Mouse (Mus musculus): ENCODE measurements at regions not wholly inside any gene's neighbourhood (a gene's known extent, or its start where the extent isn't known, plus 50 kb on each side); places are given as distances from the start of the nearest gene placed in this dataset.
"Not testable (repeated sequence)": the region's sequence is repeated elsewhere in the genome, so short reads cannot be mapped to it uniquely, and the experiment has no call there.

DNA sequence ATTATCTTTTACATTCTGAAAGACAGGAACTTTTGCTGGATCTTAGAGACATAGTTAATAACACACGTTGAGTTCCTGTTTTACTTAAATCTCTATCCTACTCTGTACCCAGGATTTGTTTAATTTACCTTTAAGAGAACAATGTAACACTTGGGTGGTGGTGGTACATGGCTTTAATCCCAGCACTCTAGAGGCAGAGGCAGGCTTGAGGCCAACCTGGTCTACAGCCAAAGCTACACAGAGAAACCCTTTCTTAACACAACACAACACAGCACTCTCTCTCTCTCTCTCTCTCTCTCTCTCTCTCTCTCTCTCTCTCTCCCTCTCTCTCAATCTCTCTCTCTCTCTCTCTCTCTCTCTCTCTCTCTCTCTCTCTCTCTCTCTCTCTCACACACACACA lies 1076.0 kb downstream of the Poteg start:
- H3K4me2 ChIP-seq (replicated peaks); H3K36me3 ChIP-seq (replicated peaks; ENCODE audit: control insufficient read depth, insufficient read depth); H3K4me1 ChIP-seq (replicated peaks; ENCODE audit: control insufficient read depth, insufficient read depth, low read length); H3K9me3 ChIP-seq (ENCODE audit: control insufficient read depth, low read length); H3K4me3 ChIP-seq (replicated peaks; ENCODE audit: low read length); H3K27me3 ChIP-seq (ENCODE audit: control insufficient read depth, insufficient read depth, low read length); DNase-seq (ENCODE audit: low spot score); H3K9ac ChIP-seq; H3K27ac ChIP-seq; ATAC-seq (ENCODE audit: low FRiP score): not testable (repeated sequence)
- WGBS: 84% methylated on average over 1 of the region's 1 CpGs

DNA sequence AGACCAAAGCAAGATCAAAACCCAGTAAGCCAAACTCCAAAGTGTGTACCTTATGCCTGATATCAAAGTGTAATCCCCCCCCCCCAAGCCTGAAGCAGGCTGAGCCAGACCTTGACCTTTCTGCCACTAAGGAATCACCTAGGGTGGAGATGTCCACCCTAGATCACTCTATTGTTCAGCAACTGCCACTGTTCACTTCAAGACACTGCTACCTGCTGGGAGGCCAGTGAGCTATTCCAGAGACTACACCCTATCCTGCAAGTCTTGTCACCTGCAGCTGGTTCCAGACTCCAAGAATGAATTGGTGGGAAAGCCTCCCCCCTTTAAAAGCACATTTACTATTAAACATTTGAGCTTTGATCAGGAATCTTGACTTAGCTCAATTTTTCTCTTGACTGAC lies 1099.8 kb downstream of the Poteg start:
- Histone ChIP-seq H3K27me3 (ENCODE audit: control insufficient read depth, insufficient read depth, low read length) (no peaks in the 10 kb centered on the region), H3K27ac (no peak overlapping the region), H3K36me3 (replicated peaks; ENCODE audit: control insufficient read depth, insufficient read depth) (no peaks in the 10 kb centered on the region), H3K9ac (no peak overlapping the region), H3K4me3 (replicated peaks; ENCODE audit: low read length) (no peak overlapping the region), H3K4me1 (replicated peaks; ENCODE audit: control insufficient read depth, insufficient read depth, low read length) (no peaks in the 10 kb centered on the region), H3K9me3 (ENCODE audit: control insufficient read depth, low read length) (no peaks in the 10 kb centered on the region; the same call in 1 of the 2 replicates), H3K4me2 (replicated peaks) (no peak overlapping the region)
- ATAC-seq (ENCODE audit: low FRiP score) (no peak), DNase-seq (ENCODE audit: low spot score) (no peak)

DNA sequence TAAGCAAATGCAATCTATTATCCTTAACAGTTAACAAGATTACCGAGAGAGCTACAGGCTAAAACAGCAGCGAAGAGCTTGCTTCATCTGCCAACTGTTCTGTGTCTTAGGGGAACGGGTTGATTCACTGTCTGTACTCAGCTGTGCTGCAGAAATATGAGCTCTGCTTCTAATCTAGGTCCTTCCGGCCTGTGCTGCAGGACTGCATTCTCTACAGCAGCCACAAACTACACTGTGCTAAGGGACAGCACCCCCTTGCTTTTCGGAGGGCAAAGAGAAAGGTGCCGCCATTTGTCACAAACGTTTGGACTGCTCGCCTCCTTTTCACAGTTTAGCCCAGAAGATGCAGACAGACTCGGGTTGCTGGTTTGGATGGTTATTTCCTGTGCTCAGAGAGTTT lies 1112.4 kb downstream of the Poteg start:
- Histone ChIP-seq H3K4me2 (replicated peaks) (no peak overlapping the region), H3K27me3 (ENCODE audit: control insufficient read depth, insufficient read depth, low read length) (no peaks in the 10 kb centered on the region), H3K4me3 (replicated peaks; ENCODE audit: low read length) (no peak overlapping the region), H3K9ac (no peak overlapping the region), H3K9me3 (ENCODE audit: control insufficient read depth, low read length) (no peaks in the 10 kb centered on the region), H3K4me1 (replicated peaks; ENCODE audit: control insufficient read depth, insufficient read depth, low read length) (no peaks in the 10 kb centered on the region), H3K36me3 (replicated peaks; ENCODE audit: control insufficient read depth, insufficient read depth) (no peaks in the 10 kb centered on the region), H3K27ac (no peak overlapping the region)
- ATAC-seq (ENCODE audit: low FRiP score): no peak
- WGBS: 73% methylated on average over 9 of the region's 9 CpGs
- no peak for DNase-seq (ENCODE audit: low spot score)

DNA sequence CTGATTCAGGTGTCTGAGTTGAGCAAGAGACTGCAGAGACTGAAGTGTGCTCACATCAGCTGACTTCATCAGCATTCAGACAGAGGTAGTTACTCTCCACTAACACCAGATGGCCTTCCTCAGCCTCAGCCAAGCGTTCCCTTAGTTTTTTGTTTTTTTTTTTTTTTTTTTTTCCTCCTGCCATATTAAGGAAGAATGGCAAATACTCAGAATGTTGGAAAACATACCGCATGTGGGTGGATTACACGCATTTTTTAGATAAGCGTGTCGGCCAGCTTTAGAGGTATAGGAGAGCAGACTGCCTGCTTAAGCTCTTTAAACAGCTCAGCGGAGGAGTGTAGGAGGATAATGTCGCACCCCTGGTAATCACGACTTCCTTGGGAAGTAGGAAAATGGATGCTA lies 1131.8 kb downstream of the Poteg start:
- WGBS: 46% methylated on average over 8 of the region's 8 CpGs
- no peak overlapping the region for H3K4me2 ChIP-seq (replicated peaks)
- ATAC-seq (ENCODE audit: low FRiP score) (peak; percentile 70), DNase-seq (ENCODE audit: low spot score) (no peak)
- no peaks in the 10 kb centered on the region for H3K27me3 ChIP-seq (ENCODE audit: control insufficient read depth, insufficient read depth, low read length)
- no peaks in the 10 kb centered on the region for H3K4me1 ChIP-seq (replicated peaks; ENCODE audit: control insufficient read depth, insufficient read depth, low read length)
- no peak overlapping the region for H3K4me3 ChIP-seq (replicated peaks; ENCODE audit: low read length)
- no peak overlapping the region for H3K9ac ChIP-seq
- no peaks in the 10 kb centered on the region for H3K36me3 ChIP-seq (replicated peaks; ENCODE audit: control insufficient read depth, insufficient read depth)
- no peak overlapping the region for H3K27ac ChIP-seq
- no peaks in the 10 kb centered on the region for H3K9me3 ChIP-seq (ENCODE audit: control insufficient read depth, low read length)

DNA sequence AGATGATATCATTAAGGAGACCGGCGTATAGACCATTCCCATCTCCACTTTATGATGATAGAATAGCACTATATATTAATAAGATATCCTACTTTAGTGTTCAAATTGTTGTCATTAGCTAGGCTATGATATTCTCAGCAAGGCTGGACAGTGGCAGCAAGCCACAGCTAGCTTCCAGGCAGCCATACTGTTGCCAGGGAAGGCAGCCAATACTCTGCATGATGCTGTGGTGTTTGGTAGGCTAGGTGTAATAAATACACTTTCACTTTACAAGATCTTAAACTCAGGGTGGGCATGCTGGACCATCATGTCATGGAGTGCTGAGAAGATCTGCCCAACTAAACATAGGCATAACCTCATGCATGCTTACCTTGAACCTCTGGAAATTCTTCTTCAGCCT lies 1133.4 kb downstream of the Poteg start:
- H3K27ac ChIP-seq: no peak overlapping the region
- H3K4me1 ChIP-seq (replicated peaks; ENCODE audit: control insufficient read depth, insufficient read depth, low read length): no peaks in the 10 kb centered on the region
- DNase-seq (ENCODE audit: low spot score): no peak
- H3K36me3 ChIP-seq (replicated peaks; ENCODE audit: control insufficient read depth, insufficient read depth): no peaks in the 10 kb centered on the region
- no peak for ATAC-seq (ENCODE audit: low FRiP score)
- WGBS: 98% methylated on average over 2 of the region's 2 CpGs
- H3K4me2 ChIP-seq (replicated peaks): no peak overlapping the region
- no peaks in the 10 kb centered on the region for H3K27me3 ChIP-seq (ENCODE audit: control insufficient read depth, insufficient read depth, low read length)
- H3K9ac ChIP-seq: no peak overlapping the region
- no peaks in the 10 kb centered on the region for H3K9me3 ChIP-seq (ENCODE audit: control insufficient read depth, low read length)
- H3K4me3 ChIP-seq (replicated peaks; ENCODE audit: low read length): no peak overlapping the region

DNA sequence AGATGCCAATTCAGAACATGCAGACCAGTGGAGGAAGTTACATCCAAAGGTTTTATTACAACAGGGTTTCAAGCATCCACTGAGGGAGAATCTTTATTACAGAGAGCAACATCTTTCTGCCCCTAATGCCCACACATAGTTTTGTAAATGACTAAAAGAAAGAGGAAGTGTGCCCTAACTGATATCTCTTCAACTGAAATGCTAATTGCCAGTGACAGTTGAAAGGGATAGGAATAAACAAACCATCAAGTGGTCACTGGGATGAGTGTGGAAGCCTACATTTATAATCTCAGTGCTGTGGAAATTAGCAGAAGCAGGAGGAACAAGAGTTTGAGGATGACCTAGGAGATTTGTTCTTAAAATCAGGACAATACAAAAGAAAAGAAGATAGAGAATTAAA lies 1142.5 kb downstream of the Poteg start:
- Histone ChIP-seq H3K27me3 (ENCODE audit: control insufficient read depth, insufficient read depth, low read length) (no peaks in the 10 kb centered on the region), H3K9ac (no peak overlapping the region), H3K9me3 (ENCODE audit: control insufficient read depth, low read length) (no peaks in the 10 kb centered on the region), H3K4me3 (replicated peaks; ENCODE audit: low read length) (no peak overlapping the region), H3K36me3 (replicated peaks; ENCODE audit: control insufficient read depth, insufficient read depth) (no peaks in the 10 kb centered on the region), H3K4me2 (replicated peaks) (no peak overlapping the region), H3K27ac (no peak overlapping the region), H3K4me1 (replicated peaks; ENCODE audit: control insufficient read depth, insufficient read depth, low read length) (no peaks in the 10 kb centered on the region)
- ATAC-seq (ENCODE audit: low FRiP score) (no peak), DNase-seq (ENCODE audit: low spot score) (no peak)

DNA sequence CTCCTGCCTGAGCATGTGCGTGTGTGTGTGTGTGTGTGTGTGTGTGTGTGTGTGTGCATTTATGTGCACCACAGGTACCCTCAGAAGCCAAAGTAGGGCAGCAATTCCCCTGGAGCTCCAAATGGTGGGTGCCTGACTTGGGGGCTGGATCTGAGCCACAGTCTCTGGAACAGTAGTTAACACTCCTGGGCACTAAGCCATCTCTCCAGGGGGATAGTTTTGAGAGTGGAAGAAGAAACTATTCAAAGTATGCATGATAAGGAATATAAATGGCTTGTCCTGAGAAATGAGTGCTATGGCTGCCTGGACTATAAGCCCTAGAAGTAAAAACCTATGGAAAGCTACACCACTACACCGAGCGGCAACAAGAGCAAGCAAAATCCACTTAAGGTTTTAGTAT lies 1145.8 kb downstream of the Poteg start:
- H3K27ac ChIP-seq: no peak overlapping the region
- H3K9me3 ChIP-seq (ENCODE audit: control insufficient read depth, low read length): no peaks in the 10 kb centered on the region
- no peaks in the 10 kb centered on the region for H3K27me3 ChIP-seq (ENCODE audit: control insufficient read depth, insufficient read depth, low read length)
- no peak overlapping the region for H3K9ac ChIP-seq
- WGBS: 91% methylated on average over 3 of the region's 3 CpGs
- H3K4me3 ChIP-seq (replicated peaks; ENCODE audit: low read length): no peak overlapping the region
- DNase-seq (ENCODE audit: low spot score) (no peak), ATAC-seq (ENCODE audit: low FRiP score) (no peak)
- no peaks in the 10 kb centered on the region for H3K4me1 ChIP-seq (replicated peaks; ENCODE audit: control insufficient read depth, insufficient read depth, low read length)
- no peaks in the 10 kb centered on the region for H3K36me3 ChIP-seq (replicated peaks; ENCODE audit: control insufficient read depth, insufficient read depth)
- no peak overlapping the region for H3K4me2 ChIP-seq (replicated peaks)

DNA sequence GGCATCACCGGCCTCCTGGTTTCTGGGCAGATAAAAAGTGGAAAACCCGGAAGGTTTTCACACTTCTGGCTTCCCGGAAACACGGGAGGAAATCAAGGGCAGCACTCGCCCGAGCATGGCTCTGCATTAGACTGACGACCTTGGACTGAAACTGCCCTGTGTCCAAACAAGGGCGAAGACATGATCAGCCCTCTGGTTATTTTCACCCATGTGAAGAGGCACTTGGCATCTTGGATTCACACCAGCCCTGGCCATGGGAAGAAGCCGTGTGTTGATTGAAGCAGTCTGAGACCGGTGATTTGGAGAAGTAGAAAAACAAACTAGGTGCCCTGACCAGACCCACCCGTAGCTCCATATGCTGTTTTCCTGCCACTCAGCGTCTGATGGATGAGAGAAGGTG lies 1146.7 kb downstream of the Poteg start:
- Histone ChIP-seq H3K27me3 (ENCODE audit: control insufficient read depth, insufficient read depth, low read length) (no peaks in the 10 kb centered on the region), H3K4me1 (replicated peaks; ENCODE audit: control insufficient read depth, insufficient read depth, low read length) (no peaks in the 10 kb centered on the region), H3K9ac (no peak overlapping the region), H3K9me3 (ENCODE audit: control insufficient read depth, low read length) (no peaks in the 10 kb centered on the region), H3K4me2 (replicated peaks) (no peak overlapping the region), H3K27ac (no peak overlapping the region), H3K4me3 (replicated peaks; ENCODE audit: low read length) (no peak overlapping the region), H3K36me3 (replicated peaks; ENCODE audit: control insufficient read depth, insufficient read depth) (no peaks in the 10 kb centered on the region)
- DNase-seq (ENCODE audit: low spot score) (no peak), ATAC-seq (ENCODE audit: low FRiP score) (no peak; the same call in 1 of the 2 replicates)
- WGBS: 77% methylated on average over 12 of the region's 12 CpGs

DNA sequence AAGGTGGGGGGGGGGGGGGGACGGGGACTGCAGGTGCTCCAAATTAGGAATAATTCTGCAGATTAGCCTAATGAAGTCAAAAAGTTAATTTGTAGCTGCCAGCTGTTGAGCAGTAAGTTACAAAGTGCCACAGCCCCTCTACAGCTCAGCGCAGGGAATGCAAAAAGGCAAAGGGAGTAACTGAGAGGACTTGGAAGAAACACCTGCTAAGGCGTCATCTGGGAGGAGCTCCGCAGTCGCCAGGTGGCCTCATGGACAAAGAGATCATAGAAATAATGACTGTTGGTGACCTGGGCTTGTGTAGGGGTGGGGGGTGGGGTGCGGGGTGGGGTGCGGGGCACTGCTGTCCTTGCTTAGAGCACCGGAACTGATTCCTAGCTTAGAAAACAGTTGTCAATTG lies 1147.1 kb downstream of the Poteg start:
- ATAC-seq (ENCODE audit: low FRiP score): no peak
- Histone ChIP-seq H3K36me3 (replicated peaks; ENCODE audit: control insufficient read depth, insufficient read depth) (no peaks in the 10 kb centered on the region), H3K4me3 (replicated peaks; ENCODE audit: low read length) (no peak overlapping the region)

DNA sequence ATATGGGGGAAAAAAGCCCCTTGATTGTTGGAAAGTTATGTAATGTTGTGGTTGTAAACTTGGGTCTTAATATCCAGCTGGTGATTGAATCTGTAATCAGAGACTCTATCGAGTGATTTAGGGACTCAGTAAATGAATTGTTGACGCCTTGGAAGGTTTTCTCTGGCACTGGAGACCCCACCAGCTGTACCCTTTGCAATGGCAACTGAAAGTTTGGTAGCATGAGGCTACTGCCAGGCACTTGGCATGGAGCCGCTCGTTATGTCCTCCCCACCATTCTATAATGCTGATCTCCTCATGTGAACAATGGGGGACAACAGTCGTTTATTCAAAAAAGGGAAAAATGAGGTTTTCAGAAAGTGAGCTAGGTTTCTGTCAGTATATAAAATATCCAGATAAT lies 1148.4 kb downstream of the Poteg start:
- no peak overlapping the region for H3K4me3 ChIP-seq (replicated peaks; ENCODE audit: low read length)
- no peak overlapping the region for H3K9ac ChIP-seq
- WGBS: 84% methylated on average over 5 of the region's 5 CpGs
- no peaks in the 10 kb centered on the region for H3K36me3 ChIP-seq (replicated peaks; ENCODE audit: control insufficient read depth, insufficient read depth)
- no peaks in the 10 kb centered on the region for H3K9me3 ChIP-seq (ENCODE audit: control insufficient read depth, low read length)
- H3K4me1 ChIP-seq (replicated peaks; ENCODE audit: control insufficient read depth, insufficient read depth, low read length): no peaks in the 10 kb centered on the region
- no peak overlapping the region for H3K27ac ChIP-seq
- ATAC-seq (ENCODE audit: low FRiP score): no peak
- H3K4me2 ChIP-seq (replicated peaks): no peak overlapping the region
- no peak for DNase-seq (ENCODE audit: low spot score)
- no peaks in the 10 kb centered on the region for H3K27me3 ChIP-seq (ENCODE audit: control insufficient read depth, insufficient read depth, low read length)

More for the DNA sequence above, 1147.1 kb downstream of the Poteg start:
- no peaks in the 10 kb centered on the region for H3K27me3 ChIP-seq (ENCODE audit: control insufficient read depth, insufficient read depth, low read length)
- H3K9me3 ChIP-seq (ENCODE audit: control insufficient read depth, low read length): no peaks in the 10 kb centered on the region
- H3K27ac ChIP-seq: no peak overlapping the region
- H3K4me1 ChIP-seq (replicated peaks; ENCODE audit: control insufficient read depth, insufficient read depth, low read length): no peaks in the 10 kb centered on the region
- H3K9ac ChIP-seq: no peak overlapping the region
- DNase-seq (ENCODE audit: low spot score): no peak
- no peak overlapping the region for H3K4me2 ChIP-seq (replicated peaks)
- whole genome bisulfite sequencing: 38% methylated on average over 8 of the region's 8 CpGs
